Mouse (Mus musculus) embryonic facial prominence, embryonic 12.5 days (tissue): ENCODE measurements around the gene Cntnap1. TPM values are rescaled to one million over a fixed set of nuclear protein-coding genes. Genes with fewer than 3 reads are reported as not detected.

Experiments used
- ATAC-seq: fragments of 200-750 bp; cut with Nextera tagmentation; 2 replicates; pipeline ENCODE4 v1.8.0; 2017; ENCODE audit not compliant: insufficient number of reproducible peaks, insufficient read depth, low FRiP score, low TSS enrichment
- H3K27ac ChIP-seq: fragments of 300-500 bp; sonication (generic); 2 replicates; pipeline ENCODE4 v1.5.1; 2016; ENCODE audit warnings: mild to moderate bottlenecking
- H3K27me3 ChIP-seq: fragments of 300-500 bp; sonication (generic); 2 replicates; pipeline ENCODE4 v1.6.1; 2016; ENCODE audit warnings: mild to moderate bottlenecking, moderate library complexity
- H3K36me3 ChIP-seq: fragments of 300-500 bp; sonication (generic); 2 replicates; pipeline ENCODE4 v1.6.1; 2016; ENCODE audit warnings: mild to moderate bottlenecking
- H3K4me1 ChIP-seq: fragments of 300-500 bp; sonication (generic); 2 replicates; pipeline ENCODE4 v1.6.1; 2016
- H3K4me2 ChIP-seq: fragments of 300-500 bp; sonication (generic); replicated peaks from 2 replicates; pipeline ENCODE4 v1.6.1; 2016; ENCODE audit warnings: mild to moderate bottlenecking, moderate library complexity
- H3K4me3 ChIP-seq: fragments of 300-500 bp; sonication (generic); 2 replicates; pipeline ENCODE4 v1.5.1; 2016; ENCODE audit warnings: mild to moderate bottlenecking
- H3K9ac ChIP-seq: fragments of 300-500 bp; sonication (generic); 2 replicates; pipeline ENCODE4 v1.6.1; 2016; ENCODE audit warnings: mild to moderate bottlenecking, moderate library complexity
- H3K9me3 ChIP-seq: fragments of 300-500 bp; sonication (generic); 2 replicates; pipeline ENCODE4 v1.6.1; 2016; ENCODE audit warnings: mild to moderate bottlenecking, moderate library complexity
- WGBS: fragments of 180-500 bp; shearing (Covaris S2); methylation state at CpG from one replicate; pipeline ENCODE4 v1.1.7; 2016; 5-methylcytosine and 5-hydroxymethylcytosine counted together
- polyA plus RNA-seq: library from polyadenylated mRNA; unstranded; fragments of >200 nt; fragmentation: Nextera tagmentation; extraction: Ambion mirVana; gene quantifications from 2 replicates; pipeline ENCODE4 v1.2.1, GENCODE M21; 2016

Gene Cntnap1
- polyA plus RNA-seq, 1 experiment from 2014 or later = 0.60 TPM

- 80% methylated on average over 5 of the region's 5 CpGs for WGBS
- Histone ChIP-seq H3K4me2 (no peak overlapping the region), H3K27ac (no peak overlapping the region), H3K9me3 (no peaks in the 10 kb centered on the region), H3K27me3 (no peaks in the 10 kb centered on the region), H3K36me3 (peaks cover 29% of the 10 kb centered on the region), H3K4me3 (no peak overlapping the region), H3K9ac (no peak overlapping the region), H3K4me1 (no peaks in the 10 kb centered on the region)
- ATAC-seq = no peak
Measured at GRCm38 (mm10) chr11:101216936-101217335, 46.6 kb downstream of the Cntnap1 start.

GRCm38 (mm10) chr11:101218436-101219055 lies 48.2 kb downstream of the Cntnap1 start:
- no peaks in the 10 kb centered on the region for H3K27me3 ChIP-seq
- H3K9me3 ChIP-seq = no peaks in the 10 kb centered on the region
- H3K4me3 ChIP-seq = no peak overlapping the region
- H3K4me2 ChIP-seq = no peak overlapping the region
- ATAC-seq = no peak
- WGBS = 79% methylated on average over 10 of the region's 10 CpGs
- peaks cover 21% of the 10 kb centered on the region for H3K36me3 ChIP-seq
- no peaks in the 10 kb centered on the region for H3K4me1 ChIP-seq
- no peak overlapping the region for H3K9ac ChIP-seq
- H3K27ac ChIP-seq = no peak overlapping the region

GRCm38 (mm10) chr11:101220853-101221252 lies 50.5 kb downstream of the Cntnap1 start:
- peaks cover 3% of the 10 kb centered on the region; the same call in 1 of the 2 replicates for H3K4me1 ChIP-seq
- no peak for ATAC-seq
- no peaks in the 10 kb centered on the region for H3K9me3 ChIP-seq
- no peak overlapping the region for H3K4me2 ChIP-seq
- no peak overlapping the region for H3K27ac ChIP-seq
- H3K27me3 ChIP-seq = no peaks in the 10 kb centered on the region
- no peak overlapping the region for H3K9ac ChIP-seq
- no peaks in the 10 kb centered on the region for H3K36me3 ChIP-seq
- no peak overlapping the region for H3K4me3 ChIP-seq
- WGBS = 33% methylated on average over 2 of the region's 2 CpGs

- Histone ChIP-seq H3K27ac (no peak overlapping the region), H3K27me3 (no peaks in the 10 kb centered on the region), H3K36me3 (no peaks in the 10 kb centered on the region), H3K4me3 (no peak overlapping the region), H3K4me2 (no peak overlapping the region), H3K9me3 (no peaks in the 10 kb centered on the region), H3K9ac (no peak overlapping the region), H3K4me1 (peaks cover 3% of the 10 kb centered on the region; the same call in 1 of the 2 replicates)
- WGBS = 87% methylated on average over 8 of the region's 8 CpGs
- no peak for ATAC-seq
Measured at GRCm38 (mm10) chr11:101221306-101221986, 51.1 kb downstream of the Cntnap1 start.

- Histone ChIP-seq H3K4me3 (no peak overlapping the region), H3K9ac (no peak overlapping the region), H3K4me2 (no peak overlapping the region), H3K27ac (no peak overlapping the region), H3K9me3 (no peaks in the 10 kb centered on the region), H3K27me3 (no peaks in the 10 kb centered on the region), H3K4me1 (peaks cover 3% of the 10 kb centered on the region; the same call in 1 of the 2 replicates), H3K36me3 (no peaks in the 10 kb centered on the region)
- ATAC-seq = no peak
- WGBS = 88% methylated on average over 3 of the region's 3 CpGs
Measured at GRCm38 (mm10) chr11:101224337-101224736, 54.0 kb downstream of the Cntnap1 start.

- H3K27me3 ChIP-seq = no peaks in the 10 kb centered on the region
- no peaks in the 10 kb centered on the region for H3K36me3 ChIP-seq
- peak overlapping the region; percentile 57; the same call in 1 of the 2 replicates for H3K27ac ChIP-seq
- H3K9ac ChIP-seq = peak overlapping the region; percentile 77
- no peaks in the 10 kb centered on the region for H3K9me3 ChIP-seq
- peak overlapping the region; percentile 82 for H3K4me2 ChIP-seq
- no peak for ATAC-seq
- peak overlapping the region; percentile 88 for H3K4me3 ChIP-seq
- 19% methylated on average over 25 of the region's 25 CpGs for WGBS
- H3K4me1 ChIP-seq = peaks cover 12% of the 10 kb centered on the region
Measured at GRCm38 (mm10) chr11:101225331-101226064, 55.2 kb downstream of the Cntnap1 start.

- peak; percentile 90 for ATAC-seq
- WGBS = 1% methylated on average over 56 of the region's 56 CpGs
- Histone ChIP-seq H3K4me2 (peak within 1 kb of the TSS; percentile 82), H3K4me3 (peak within 1 kb of the TSS; percentile 88), H3K9ac (peak within 1 kb of the TSS; percentile 77), H3K9me3 (no peaks in the 10 kb centered on the region), H3K4me1 (peaks cover 19% of the 10 kb centered on the region), H3K27me3 (no peaks in the 10 kb centered on the region), H3K36me3 (no peaks in the 10 kb centered on the region), H3K27ac (peak within 1 kb of the TSS; percentile 57)
Measured at GRCm38 (mm10) chr11:101226065-101226701, 55.9 kb downstream of the Cntnap1 start, which contains the start of gene Ezh1. Ezh1 (minus strand) TSS chr11:101226463.

- H3K4me1 ChIP-seq = peaks cover 30% of the 10 kb centered on the region
- H3K9me3 ChIP-seq = no peaks in the 10 kb centered on the region
- H3K27me3 ChIP-seq = no peaks in the 10 kb centered on the region
- H3K27ac ChIP-seq = peak overlapping the region; percentile 92
- ATAC-seq = no peak
- no peaks in the 10 kb centered on the region for H3K36me3 ChIP-seq
- no peak overlapping the region for H3K4me3 ChIP-seq
- H3K9ac ChIP-seq = no peak overlapping the region
- 28% methylated on average over 8 of the region's 8 CpGs for WGBS
- no peak overlapping the region for H3K4me2 ChIP-seq
Measured at GRCm38 (mm10) chr11:101229361-101229900, 59.1 kb downstream of the Cntnap1 start.

GRCm38 (mm10) chr11:101230061-101230511 lies 59.8 kb downstream of the Cntnap1 start:
- Histone ChIP-seq H3K4me1 (peaks cover 30% of the 10 kb centered on the region), H3K27ac (peak overlapping the region; percentile 92), H3K4me3 (no peak overlapping the region), H3K27me3 (no peaks in the 10 kb centered on the region), H3K9ac (no peak overlapping the region; the same call in 1 of the 2 replicates), H3K36me3 (no peaks in the 10 kb centered on the region), H3K4me2 (no peak overlapping the region), H3K9me3 (no peaks in the 10 kb centered on the region)
- no peak for ATAC-seq
- 9% methylated on average over 2 of the region's 2 CpGs for WGBS

- Histone ChIP-seq H3K9ac (0 out of 2 replicates have a peak overlapping the region, but pooled peaks have one; percentile 7), H3K4me3 (no peak overlapping the region), H3K9me3 (no peaks in the 10 kb centered on the region), H3K4me1 (peaks cover 27% of the 10 kb centered on the region), H3K27ac (peak overlapping the region; percentile 92), H3K27me3 (no peaks in the 10 kb centered on the region), H3K4me2 (peak overlapping the region; percentile 38), H3K36me3 (no peaks in the 10 kb centered on the region)
- ATAC-seq = no peak
- WGBS = 11% methylated on average over 5 of the region's 5 CpGs
Measured at GRCm38 (mm10) chr11:101230526-101230925, 60.2 kb downstream of the Cntnap1 start.
